Mouse (Mus musculus) hindbrain, embryonic 15.5 days (tissue): Measurements from ENCODE around the gene Zswim7. TPM values are rescaled to one million over a fixed set of nuclear protein-coding genes. Genes with fewer than 3 reads are reported as not detected.

ENCODE experiments used
- ATAC-seq: fragments of 200-750 bp; cut with Nextera tagmentation; 2 replicates; pipeline ENCODE4 v1.8.0; 2017; ENCODE audit warnings: low read depth, moderate number of reproducible peaks, moderate TSS enrichment; ENCODE audit not compliant: low FRiP score
- H3K27ac ChIP-seq: fragments of 300-500 bp; sonication (generic); replicated peaks from 2 replicates; pipeline ENCODE4 v1.5.1; 2015; ENCODE audit warnings: mild to moderate bottlenecking, inconsistent platforms
- H3K27me3 ChIP-seq: fragments of 300-500 bp; sonication (generic); 2 replicates; pipeline ENCODE4 v1.6.1; 2015; ENCODE audit warnings: control low read depth, inconsistent platforms
- H3K36me3 ChIP-seq: fragments of 300-500 bp; sonication (generic); 2 replicates; pipeline ENCODE4 v1.6.1; 2015; ENCODE audit warnings: control low read depth, inconsistent platforms
- H3K4me1 ChIP-seq: fragments of 300-500 bp; sonication (generic); replicated peaks from 2 replicates; pipeline ENCODE4 v1.6.1; 2015; ENCODE audit warnings: control low read depth, inconsistent platforms
- H3K4me2 ChIP-seq: fragments of 300-500 bp; sonication (generic); 2 replicates; pipeline ENCODE4 v1.6.1; 2015; ENCODE audit warnings: moderate library complexity, mild to moderate bottlenecking, inconsistent platforms
- H3K4me3 ChIP-seq: fragments of 300-500 bp; sonication (generic); 2 replicates; pipeline ENCODE4 v1.5.1; 2015; ENCODE audit warnings: mild to moderate bottlenecking, inconsistent platforms
- H3K9ac ChIP-seq: fragments of 300-500 bp; sonication (generic); 2 replicates; pipeline ENCODE4 v1.6.1; 2015; ENCODE audit warnings: inconsistent platforms
- H3K9me3 ChIP-seq: fragments of 300-500 bp; sonication (generic); 2 replicates; pipeline ENCODE4 v1.6.1; 2016; ENCODE audit warnings: control low read depth, inconsistent platforms
- WGBS: fragments of 180-500 bp; shearing (Covaris S2); methylation state at CpG from one replicate; pipeline ENCODE4 v1.1.7; 2015; 5-methylcytosine and 5-hydroxymethylcytosine counted together
- polyA plus RNA-seq: library from polyadenylated mRNA; unstranded; fragments of >200 nt; fragmentation: Nextera tagmentation; extraction: Ambion mirVana; gene quantifications from 2 replicates; pipeline ENCODE4 v1.2.1, GENCODE M21; 2015

Zswim7 gene
- polyA plus RNA-seq, 1 experiment from 2014 or later, result 14.1 TPM

DNA sequence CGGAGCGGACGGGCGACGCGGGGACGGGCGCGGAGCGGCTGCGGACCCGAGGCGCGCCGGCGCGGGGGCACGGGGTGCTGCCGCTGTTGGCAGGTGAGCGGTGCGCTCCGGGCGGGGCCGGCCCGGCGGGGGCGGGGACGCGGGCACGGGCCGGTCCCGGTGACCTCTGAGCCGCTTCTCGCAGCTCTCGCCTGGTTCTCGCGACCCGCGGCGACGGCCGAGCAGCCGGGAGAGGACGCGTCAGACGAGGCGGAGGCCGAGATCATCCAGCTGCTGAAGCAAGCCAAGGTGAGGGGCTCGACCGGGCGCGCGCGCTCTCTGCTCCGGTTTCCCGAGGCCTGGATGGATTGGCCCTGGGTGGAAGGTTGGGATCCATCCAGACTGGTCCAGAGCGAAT is 424 bp upstream of the Zswim7 start:
- Histone ChIP-seq H3K36me3 (peaks cover 25% of the 10 kb centered on the region), H3K9ac (peak overlapping the region; percentile 72), H3K27me3 (no peaks in the 10 kb centered on the region), H3K4me3 (peak overlapping the region; percentile 71), H3K27ac (peak overlapping the region; percentile 85), H3K4me1 (peaks cover 10% of the 10 kb centered on the region), H3K4me2 (peak overlapping the region; percentile 66), H3K9me3 (no peaks in the 10 kb centered on the region)
- ATAC-seq, result peak; percentile 80
- under 1% methylated on average over 36 of the region's 57 CpGs for whole genome bisulfite sequencing

DNA sequence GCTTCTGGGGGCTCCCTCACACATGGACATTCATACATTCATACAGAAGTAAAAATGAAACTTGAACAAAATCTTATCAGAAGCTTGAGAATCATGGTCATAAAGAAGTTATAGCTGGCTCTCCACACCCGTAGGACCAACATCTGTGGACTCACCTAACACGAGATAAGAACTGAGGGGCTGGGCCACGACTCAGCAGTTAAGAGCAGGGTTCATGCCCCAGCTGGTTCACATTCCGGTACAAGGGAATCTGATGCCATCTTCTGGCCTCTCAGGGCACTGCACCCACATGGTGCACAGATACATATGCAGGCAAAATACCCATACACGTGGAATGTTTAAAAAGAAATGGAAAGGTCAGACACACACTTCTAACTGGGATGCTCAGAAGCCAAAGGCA is 3.1 kb downstream of the Zswim7 start:
- Histone ChIP-seq H3K36me3 (no peaks in the 10 kb centered on the region), H3K4me3 (no peak overlapping the region), H3K9ac (no peak overlapping the region), H3K4me2 (no peak overlapping the region), H3K4me1 (peaks cover 10% of the 10 kb centered on the region), H3K27ac (no peak overlapping the region), H3K9me3 (no peaks in the 10 kb centered on the region), H3K27me3 (no peaks in the 10 kb centered on the region)
- no peak for ATAC-seq
- 28% methylated on average over 5 of the region's 5 CpGs for WGBS

DNA sequence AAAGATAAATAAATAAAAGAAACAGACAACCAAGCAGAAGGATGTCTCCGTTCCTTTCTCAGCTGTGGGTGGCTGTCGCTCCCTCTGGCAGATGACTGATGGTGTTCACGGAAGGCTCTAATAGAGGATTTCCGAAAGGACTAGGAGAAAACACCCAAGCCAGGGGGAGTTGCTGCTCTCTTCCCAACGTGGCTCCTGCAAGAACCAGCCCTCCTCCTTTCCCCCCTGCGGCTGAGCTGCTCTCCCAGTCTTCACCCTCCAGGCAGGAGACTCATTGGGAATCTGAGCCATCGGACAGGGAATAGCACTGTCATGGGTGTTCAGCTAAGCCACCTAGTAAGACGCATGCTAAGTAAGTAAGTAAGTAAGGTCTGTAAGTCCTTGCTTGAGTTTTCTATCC is 4.1 kb downstream of the Zswim7 start:
- no peaks in the 10 kb centered on the region for H3K9me3 ChIP-seq
- H3K4me2 ChIP-seq, result no peak overlapping the region
- H3K36me3 ChIP-seq, result no peaks in the 10 kb centered on the region
- no peak overlapping the region for H3K27ac ChIP-seq
- no peak overlapping the region for H3K9ac ChIP-seq
- no peaks in the 10 kb centered on the region for H3K27me3 ChIP-seq
- peaks cover 2% of the 10 kb centered on the region for H3K4me1 ChIP-seq
- WGBS, result 45% methylated on average over 8 of the region's 8 CpGs
- H3K4me3 ChIP-seq, result no peak overlapping the region
- no peak for ATAC-seq

DNA sequence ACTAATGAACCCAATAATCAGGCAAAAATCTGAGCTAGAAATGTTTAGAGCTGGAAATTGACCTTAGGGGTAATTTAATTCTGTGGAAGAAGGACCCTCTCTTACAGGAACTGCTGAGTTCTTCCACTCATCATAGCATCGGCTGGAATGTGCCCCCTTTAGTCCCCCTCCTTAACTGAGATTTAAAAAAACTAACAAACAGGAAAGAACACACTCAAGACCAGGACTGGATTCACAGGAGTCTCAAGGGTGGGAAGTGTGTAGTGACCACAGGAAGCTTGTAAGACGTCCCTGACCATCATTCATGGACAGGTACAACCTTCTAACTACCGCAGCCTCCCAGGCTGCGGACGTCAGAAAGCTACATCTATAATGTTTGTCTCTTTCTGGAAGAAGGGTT is 10.3 kb downstream of the Zswim7 start:
- Histone ChIP-seq H3K9me3 (no peaks in the 10 kb centered on the region), H3K36me3 (no peaks in the 10 kb centered on the region), H3K9ac (no peak overlapping the region), H3K27me3 (no peaks in the 10 kb centered on the region), H3K27ac (no peak overlapping the region), H3K4me1 (peaks cover 17% of the 10 kb centered on the region), H3K4me2 (no peak overlapping the region), H3K4me3 (no peak overlapping the region)
- ATAC-seq, result no peak
- WGBS, result 65% methylated on average over 5 of the region's 5 CpGs

DNA sequence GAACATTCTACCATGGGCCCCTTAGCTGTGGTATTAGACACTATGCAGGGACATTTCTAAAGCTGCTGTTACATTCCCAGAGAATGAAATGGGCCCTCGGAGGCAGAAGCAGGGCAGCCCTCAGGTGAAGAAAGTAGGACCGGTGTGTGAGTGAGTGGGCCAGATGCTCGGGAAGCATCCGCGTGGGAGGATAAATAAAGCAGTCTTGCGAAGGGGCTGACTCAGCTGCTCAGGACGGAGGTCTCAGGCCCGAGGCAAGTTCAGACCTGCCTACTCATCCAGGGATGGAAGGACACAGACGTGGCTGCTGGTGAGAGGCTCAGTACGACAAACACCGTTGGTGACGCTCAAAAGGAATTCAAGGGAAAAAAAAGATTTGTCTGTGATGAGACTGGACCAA is 12.1 kb downstream of the Zswim7 start:
- no peak overlapping the region for H3K27ac ChIP-seq
- H3K9me3 ChIP-seq, result no peaks in the 10 kb centered on the region
- no peak overlapping the region for H3K9ac ChIP-seq
- ATAC-seq, result no peak
- peaks cover 21% of the 10 kb centered on the region for H3K4me1 ChIP-seq
- no peak overlapping the region for H3K4me3 ChIP-seq
- H3K36me3 ChIP-seq, result no peaks in the 10 kb centered on the region
- WGBS, result 73% methylated on average over 12 of the region's 12 CpGs
- no peak overlapping the region for H3K4me2 ChIP-seq
- H3K27me3 ChIP-seq, result no peaks in the 10 kb centered on the region

DNA sequence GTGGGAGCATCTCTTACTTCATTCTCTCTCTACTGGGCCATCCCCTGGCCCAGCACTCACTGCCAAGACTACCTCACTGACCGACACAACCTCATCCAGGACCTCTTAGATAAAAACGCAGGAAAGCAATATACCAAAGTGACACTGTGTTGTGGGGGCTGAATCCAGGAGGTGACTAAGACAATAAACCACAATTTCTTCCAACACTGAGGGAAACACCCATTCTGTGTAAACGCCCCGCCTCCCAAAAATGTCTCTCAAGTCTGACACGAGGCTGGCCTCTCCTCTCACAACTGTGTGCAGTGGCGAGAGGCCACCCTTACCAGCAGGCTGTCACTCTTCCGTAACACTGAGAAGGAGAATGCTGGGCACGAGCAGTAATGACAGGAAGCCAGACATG is 12.8 kb downstream of the Zswim7 start:
- ATAC-seq, result no peak
- no peak overlapping the region for H3K4me2 ChIP-seq
- H3K27me3 ChIP-seq, result no peaks in the 10 kb centered on the region
- WGBS, result 79% methylated on average over 8 of the region's 8 CpGs
- H3K9ac ChIP-seq, result no peak overlapping the region
- no peaks in the 10 kb centered on the region for H3K36me3 ChIP-seq
- peaks cover 21% of the 10 kb centered on the region for H3K4me1 ChIP-seq
- H3K4me3 ChIP-seq, result no peak overlapping the region
- no peak overlapping the region for H3K27ac ChIP-seq
- H3K9me3 ChIP-seq, result no peaks in the 10 kb centered on the region

DNA sequence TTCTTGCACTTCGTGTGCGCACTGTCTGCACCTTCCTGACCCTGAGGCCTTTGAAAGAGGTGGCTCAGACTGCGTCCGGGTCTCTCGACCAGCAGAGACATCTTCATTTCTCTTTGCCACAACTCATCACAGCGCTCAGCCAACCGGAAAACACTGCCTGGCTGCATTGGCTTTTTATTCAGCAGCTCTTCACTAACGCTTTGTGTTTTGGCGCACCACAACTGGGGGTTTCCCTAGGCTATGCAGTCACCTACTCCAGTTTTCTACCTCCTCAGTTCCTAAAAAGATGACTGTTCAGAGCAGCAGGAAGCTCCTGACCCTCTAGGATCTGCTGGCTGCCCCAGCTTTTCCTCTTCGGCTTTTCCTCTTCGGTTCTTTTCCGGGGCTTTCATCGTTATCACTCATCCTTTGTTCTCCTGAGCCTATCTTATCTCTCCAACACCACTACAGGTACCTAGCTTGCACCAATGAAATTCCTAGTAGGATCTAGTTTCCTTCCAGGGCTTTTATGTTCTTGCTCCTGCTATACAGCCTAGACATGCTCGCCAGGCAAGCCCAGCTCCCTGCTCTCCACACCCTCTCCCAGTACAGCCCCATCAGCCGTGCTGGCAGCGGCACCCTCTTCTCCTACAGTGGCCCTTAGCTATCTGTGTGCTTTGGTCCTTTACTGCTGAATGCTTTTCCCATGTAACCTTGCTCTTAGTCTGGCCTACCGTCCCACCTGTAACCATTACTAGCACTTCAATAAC is 14.5 kb downstream of the Zswim7 start:
- Histone ChIP-seq H3K9me3 (no peaks in the 10 kb centered on the region), H3K9ac (no peak overlapping the region), H3K36me3 (no peaks in the 10 kb centered on the region), H3K27me3 (no peaks in the 10 kb centered on the region), H3K4me2 (peak overlapping the region; percentile 14; the same call in 1 of the 2 replicates), H3K27ac (no peak overlapping the region), H3K4me1 (peaks cover 21% of the 10 kb centered on the region), H3K4me3 (no peak overlapping the region)
- ATAC-seq, result no peak
- WGBS, result 39% methylated on average over 17 of the region's 17 CpGs

DNA sequence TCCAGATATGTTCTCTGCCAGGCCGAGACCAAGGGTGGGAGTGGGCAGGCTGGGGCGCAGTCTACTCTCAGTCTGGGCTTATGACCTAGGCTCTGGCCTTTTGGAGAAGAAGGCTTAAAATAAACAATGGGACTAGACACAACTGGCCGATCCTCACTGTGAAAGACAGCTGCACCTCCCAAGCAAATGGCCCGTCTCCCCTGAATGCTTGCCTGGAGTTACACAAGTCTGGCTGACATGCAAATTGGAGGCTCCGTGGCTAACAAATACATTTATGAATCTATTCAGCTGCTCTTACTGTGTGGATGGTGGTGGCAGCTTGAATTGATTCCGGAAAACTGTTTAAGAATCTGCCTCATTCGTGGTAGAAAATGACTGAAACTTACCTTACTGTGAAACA is 15.5 kb downstream of the Zswim7 start:
- no peak for ATAC-seq
- Histone ChIP-seq H3K27me3 (no peaks in the 10 kb centered on the region), H3K4me2 (no peak overlapping the region), H3K4me3 (no peak overlapping the region), H3K4me1 (peaks cover 21% of the 10 kb centered on the region), H3K9ac (no peak overlapping the region), H3K27ac (no peak overlapping the region), H3K9me3 (no peaks in the 10 kb centered on the region), H3K36me3 (no peaks in the 10 kb centered on the region)
- 39% methylated on average over 7 of the region's 7 CpGs for WGBS

DNA sequence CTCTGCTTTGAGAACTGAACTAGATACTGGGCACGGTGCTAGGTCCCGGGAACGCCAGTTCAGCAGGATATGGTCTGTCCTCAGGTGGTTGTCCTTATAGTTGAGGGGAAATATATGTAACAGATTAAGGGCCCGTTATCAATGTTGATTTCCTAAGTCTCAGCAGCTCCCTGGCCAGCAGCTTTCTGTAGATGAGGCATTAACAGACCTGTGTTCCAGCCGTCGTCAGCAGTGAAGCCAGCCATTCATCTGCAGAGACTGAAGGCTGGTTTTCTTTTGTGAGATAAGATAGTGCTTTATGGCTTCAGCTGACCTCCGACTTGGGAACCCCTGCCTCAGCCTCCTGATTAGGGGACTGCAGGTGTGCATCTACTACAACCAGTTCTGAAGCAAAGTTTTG is 17.2 kb downstream of the Zswim7 start:
- no peak for ATAC-seq
- Histone ChIP-seq H3K4me3 (no peak overlapping the region), H3K36me3 (no peaks in the 10 kb centered on the region), H3K4me1 (peaks cover 21% of the 10 kb centered on the region), H3K27me3 (no peaks in the 10 kb centered on the region), H3K9me3 (no peaks in the 10 kb centered on the region), H3K9ac (no peak overlapping the region), H3K27ac (no peak overlapping the region), H3K4me2 (no peak overlapping the region)
- WGBS, result 63% methylated on average over 7 of the region's 7 CpGs

DNA sequence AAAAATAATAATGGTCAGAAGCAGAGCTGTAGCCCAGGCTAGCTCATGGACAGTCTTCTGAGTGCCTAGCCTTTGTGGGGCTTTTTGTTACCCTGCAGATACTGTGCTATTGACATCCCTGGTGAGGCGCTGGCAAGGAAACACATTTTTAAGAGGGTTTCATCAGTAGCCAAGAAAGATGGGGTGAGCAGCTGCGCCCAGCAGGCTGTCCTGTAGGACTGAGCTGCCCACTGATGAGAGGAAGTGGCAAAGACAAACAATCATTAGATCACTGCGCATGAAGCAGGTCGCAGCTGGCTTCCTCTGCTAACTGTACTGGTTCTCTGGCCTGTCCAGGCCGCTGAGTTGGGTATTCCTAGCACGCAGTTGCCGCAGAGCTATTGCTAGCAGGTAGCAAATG is 17.6 kb downstream of the Zswim7 start:
- no peak overlapping the region for H3K4me2 ChIP-seq
- 0 out of 2 replicates have a peak, but pooled peaks have one; percentile 45 for ATAC-seq
- H3K27ac ChIP-seq, result no peak overlapping the region
- H3K4me3 ChIP-seq, result no peak overlapping the region
- no peaks in the 10 kb centered on the region for H3K9me3 ChIP-seq
- 54% methylated on average over 7 of the region's 7 CpGs for WGBS
- peaks cover 21% of the 10 kb centered on the region for H3K4me1 ChIP-seq
- no peak overlapping the region for H3K9ac ChIP-seq
- H3K36me3 ChIP-seq, result no peaks in the 10 kb centered on the region
- no peaks in the 10 kb centered on the region for H3K27me3 ChIP-seq

DNA sequence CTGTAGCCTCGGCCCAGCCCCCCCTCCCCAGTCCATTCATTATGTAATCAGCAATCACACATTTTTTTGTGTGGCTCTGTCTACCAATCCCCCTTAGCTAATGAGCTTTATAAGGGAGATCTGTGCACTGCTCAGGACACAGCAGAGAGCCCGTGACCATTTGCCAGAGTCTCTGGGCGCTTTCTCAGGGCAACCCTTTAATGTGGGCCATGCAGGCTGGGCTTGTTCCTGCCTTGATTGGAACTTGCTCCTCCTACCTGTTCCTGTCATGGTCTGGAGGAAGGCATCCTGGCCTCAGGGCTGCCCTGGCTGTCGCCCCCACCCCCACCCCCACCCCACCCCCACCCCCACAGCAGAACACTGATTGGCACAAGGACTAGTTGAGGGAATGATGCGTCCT is 22.0 kb downstream of the Zswim7 start:
- Histone ChIP-seq H3K9me3 (no peaks in the 10 kb centered on the region), H3K4me1 (no peaks in the 10 kb centered on the region), H3K4me3 (no peak overlapping the region), H3K27ac (no peak overlapping the region), H3K9ac (no peak overlapping the region), H3K36me3 (no peaks in the 10 kb centered on the region), H3K27me3 (no peaks in the 10 kb centered on the region), H3K4me2 (no peak overlapping the region)
- ATAC-seq, result no peak
- WGBS, result 59% methylated on average over 5 of the region's 5 CpGs

DNA sequence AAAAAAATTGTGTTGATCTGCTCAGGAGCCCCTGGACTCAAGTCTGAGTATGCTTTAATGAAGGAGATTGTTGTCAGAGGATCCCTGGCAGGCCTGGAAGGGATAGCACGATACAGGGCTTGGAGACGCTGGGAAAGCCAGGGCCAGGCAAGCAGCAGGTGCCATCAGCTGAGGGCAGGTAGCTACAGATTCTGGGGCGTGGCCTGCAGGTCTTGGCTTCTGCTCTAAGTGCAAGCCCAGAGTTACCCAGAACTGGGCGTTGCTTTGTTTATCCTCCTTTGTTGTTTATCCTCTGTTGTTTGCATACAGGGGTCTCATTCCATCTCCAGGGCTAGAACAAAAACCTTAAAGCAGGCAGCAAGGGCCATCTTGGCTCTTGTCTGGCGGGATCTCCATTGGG is 27.8 kb downstream of the Zswim7 start:
- H3K4me1 ChIP-seq, result peaks cover 12% of the 10 kb centered on the region
- no peak overlapping the region for H3K27ac ChIP-seq
- H3K9me3 ChIP-seq, result no peaks in the 10 kb centered on the region
- no peaks in the 10 kb centered on the region for H3K36me3 ChIP-seq
- peaks cover 18% of the 10 kb centered on the region for H3K27me3 ChIP-seq
- ATAC-seq, result no peak
- H3K4me3 ChIP-seq, result no peak overlapping the region
- no peak overlapping the region for H3K9ac ChIP-seq
- 85% methylated on average over 5 of the region's 5 CpGs for WGBS
- no peak overlapping the region for H3K4me2 ChIP-seq

DNA sequence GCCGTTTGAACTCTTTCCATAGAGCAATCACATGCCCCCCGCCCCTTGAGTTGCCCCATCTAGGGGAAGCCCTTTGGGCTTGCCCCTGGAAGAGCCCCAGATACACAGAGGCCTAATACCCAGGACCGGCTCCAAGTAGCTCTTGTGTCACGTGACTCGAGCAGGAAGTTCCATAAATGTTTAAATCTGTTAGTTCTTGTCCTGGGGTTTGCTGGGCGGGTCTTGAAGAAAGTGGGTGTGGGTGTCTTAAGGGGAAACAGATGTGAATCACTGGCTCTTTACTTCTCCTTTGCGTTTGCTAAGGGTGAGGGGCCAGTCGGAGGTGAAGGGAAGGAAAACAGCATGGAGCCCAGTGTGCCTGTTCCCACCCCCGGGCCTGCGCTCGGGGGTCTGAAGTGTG is 30.1 kb downstream of the Zswim7 start:
- WGBS, result 78% methylated on average over 11 of the region's 11 CpGs
- Histone ChIP-seq H3K4me2 (peak overlapping the region; percentile 99; the same call in 1 of the 2 replicates), H3K4me3 (no peak overlapping the region)

More for the DNA sequence above, 30.1 kb downstream of the Zswim7 start:
- peaks cover 16% of the 10 kb centered on the region for H3K4me1 ChIP-seq
- no peak overlapping the region for H3K9ac ChIP-seq
- H3K36me3 ChIP-seq, result no peaks in the 10 kb centered on the region
- H3K27me3 ChIP-seq, result peaks cover 18% of the 10 kb centered on the region
- no peak overlapping the region for H3K27ac ChIP-seq
- H3K9me3 ChIP-seq, result no peaks in the 10 kb centered on the region
- no peak for ATAC-seq
